Mouse (Mus musculus) liver, embryonic 13.5 days (tissue): ENCODE measurements at regions not wholly inside any gene's neighbourhood (a gene's known extent, or its start where the extent isn't known, plus 50 kb on each side); places are given as distances from the start of the nearest gene placed in this dataset.

Experiments
- ATAC-seq: fragments of 200-750 bp; cut with Nextera tagmentation; 2 replicates; pipeline ENCODE4 v1.8.0; 2017; ENCODE audit warnings: low read depth, mild to moderate bottlenecking, moderate number of reproducible peaks, moderate library complexity
- DNase-seq: peaks from one replicate; pipeline ENCODE4 v3.0.0; 2022
- H3K27ac ChIP-seq: fragments of 300-500 bp; sonication (generic); 2 replicates; pipeline ENCODE4 v1.5.1; 2015; ENCODE audit warnings: moderate library complexity, mild to moderate bottlenecking, inconsistent platforms
- H3K27me3 ChIP-seq: fragments of 300-500 bp; sonication (generic); 2 replicates; pipeline ENCODE4 v1.6.1; 2015; ENCODE audit warnings: mild to moderate bottlenecking, inconsistent platforms
- H3K36me3 ChIP-seq: fragments of 300-500 bp; sonication (generic); 2 replicates; pipeline ENCODE4 v1.6.1; 2015; ENCODE audit warnings: mild to moderate bottlenecking, inconsistent platforms
- H3K4me1 ChIP-seq: fragments of 300-500 bp; sonication (generic); replicated peaks from 2 replicates; pipeline ENCODE4 v1.6.1; 2015; ENCODE audit warnings: inconsistent platforms
- H3K4me2 ChIP-seq: fragments of 300-500 bp; sonication (generic); 2 replicates; pipeline ENCODE4 v1.6.1; 2015; ENCODE audit warnings: inconsistent platforms, mild to moderate bottlenecking, moderate library complexity
- H3K4me3 ChIP-seq: fragments of 300-500 bp; sonication (generic); replicated peaks from 2 replicates; pipeline ENCODE4 v1.5.1; 2015; ENCODE audit warnings: mild to moderate bottlenecking, inconsistent platforms
- H3K9ac ChIP-seq: fragments of 300-500 bp; sonication (generic); 2 replicates; pipeline ENCODE4 v1.6.1; 2015; ENCODE audit warnings: mild to moderate bottlenecking, inconsistent platforms
- H3K9me3 ChIP-seq: fragments of 300-500 bp; sonication (generic); replicated peaks from 2 replicates; pipeline ENCODE4 v1.6.1; 2016; ENCODE audit warnings: inconsistent platforms
- WGBS: fragments of 180-500 bp; shearing (Covaris S2); methylation state at CpG from one replicate; pipeline ENCODE4 v1.1.7; 2015; ENCODE audit not compliant: insufficient replicate concordance; 5-methylcytosine and 5-hydroxymethylcytosine counted together

DNA sequence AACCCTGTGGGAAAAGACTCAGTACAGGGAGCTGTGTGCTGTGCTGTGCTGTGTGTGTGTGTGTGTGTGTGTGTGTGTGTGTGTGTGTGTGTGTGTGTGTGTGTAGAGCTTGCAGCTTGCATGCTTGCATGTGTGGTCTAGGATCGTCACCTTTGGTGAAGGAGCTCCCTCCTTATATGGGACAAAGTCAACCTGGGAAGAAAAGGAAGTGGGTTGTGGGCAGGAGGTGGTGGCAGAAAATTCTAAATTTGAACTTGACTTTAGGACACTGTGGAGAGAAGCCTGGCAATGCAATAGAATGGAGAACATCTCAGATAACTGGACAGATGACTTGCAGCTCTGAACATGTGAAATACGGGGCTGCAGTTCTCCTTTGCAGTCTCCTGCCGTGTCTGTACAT, 84.7 kb upstream of the Itprid2 start:
- no peak for DNase-seq
- no peaks in the 10 kb centered on the region for H3K4me1 ChIP-seq
- H3K27ac ChIP-seq, result no peak overlapping the region
- no peak for ATAC-seq
- H3K4me3 ChIP-seq, result no peak overlapping the region
- no peak overlapping the region for H3K9ac ChIP-seq
- no peaks in the 10 kb centered on the region for H3K36me3 ChIP-seq
- no peak overlapping the region for H3K4me2 ChIP-seq
- 18% methylated on average over 3 of the region's 3 CpGs for WGBS
- H3K27me3 ChIP-seq, result no peaks in the 10 kb centered on the region
- H3K9me3 ChIP-seq, result no peaks in the 10 kb centered on the region

GRCm38 (mm10) chr2:79552481-79552880, 82.7 kb upstream of the Itprid2 start:
- Histone ChIP-seq H3K9ac (no peak overlapping the region), H3K4me2 (no peak overlapping the region), H3K4me3 (no peak overlapping the region), H3K27me3 (no peaks in the 10 kb centered on the region), H3K4me1 (no peaks in the 10 kb centered on the region), H3K9me3 (no peaks in the 10 kb centered on the region), H3K27ac (no peak overlapping the region), H3K36me3 (no peaks in the 10 kb centered on the region)
- WGBS, result 72% methylated on average over 5 of the region's 5 CpGs
- no peak for ATAC-seq
- no peak for DNase-seq

GRCm38 (mm10) chr2:79555395-79555794, 79.8 kb upstream of the Itprid2 start:
- Histone ChIP-seq H3K9me3 (no peaks in the 10 kb centered on the region), H3K36me3 (no peaks in the 10 kb centered on the region), H3K4me3 (no peak overlapping the region), H3K9ac (no peak overlapping the region), H3K4me2 (no peak overlapping the region), H3K27ac (no peak overlapping the region), H3K4me1 (no peaks in the 10 kb centered on the region), H3K27me3 (no peaks in the 10 kb centered on the region)
- no peak for ATAC-seq
- WGBS, result 55% methylated on average over 2 of the region's 2 CpGs
- no peak for DNase-seq

GRCm38 (mm10) chr2:79557361-79557760, 77.8 kb upstream of the Itprid2 start:
- Histone ChIP-seq H3K4me2 (no peak overlapping the region), H3K36me3 (no peaks in the 10 kb centered on the region), H3K27ac (no peak overlapping the region), H3K9me3 (no peaks in the 10 kb centered on the region), H3K27me3 (no peaks in the 10 kb centered on the region), H3K9ac (no peak overlapping the region), H3K4me3 (no peak overlapping the region), H3K4me1 (no peaks in the 10 kb centered on the region)
- ATAC-seq, result no peak
- DNase-seq, result no peak
- WGBS, result 53% methylated on average over 3 of the region's 3 CpGs

DNA sequence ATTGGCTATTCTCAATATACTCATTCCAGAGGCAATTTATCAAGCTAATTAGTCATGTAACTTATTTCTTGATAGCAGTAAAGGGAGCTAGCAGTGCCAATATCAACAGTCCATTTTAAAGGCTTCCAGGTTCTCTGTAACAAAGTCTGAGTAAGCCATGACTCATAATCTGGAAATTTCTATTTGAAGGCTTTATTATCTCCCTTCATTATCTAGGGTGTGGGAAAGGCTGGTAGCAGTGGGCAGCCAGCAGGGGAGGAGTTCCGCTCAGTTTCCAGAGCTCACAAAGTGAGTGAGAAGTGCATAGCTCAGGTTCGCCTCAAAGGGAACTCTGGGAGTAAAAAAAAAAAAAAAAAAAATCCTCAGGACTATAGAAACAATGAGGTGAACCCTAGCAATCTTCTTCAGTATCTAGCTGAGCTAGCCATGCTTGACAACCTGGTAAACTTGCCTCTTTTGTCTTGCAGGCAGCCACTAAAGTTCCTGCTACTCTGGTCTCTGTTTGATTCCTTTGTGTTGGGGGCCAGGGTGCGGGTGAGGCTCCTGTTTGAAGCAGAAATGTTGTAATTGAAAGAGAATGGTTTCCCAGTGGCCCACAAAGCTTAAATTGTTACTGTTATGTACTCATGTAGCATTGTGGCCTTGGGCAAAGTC, 68.7 kb upstream of the Itprid2 start:
- Histone ChIP-seq H3K9ac (no peak overlapping the region), H3K9me3 (no peaks in the 10 kb centered on the region), H3K4me1 (no peaks in the 10 kb centered on the region), H3K4me2 (no peak overlapping the region), H3K36me3 (no peaks in the 10 kb centered on the region), H3K27ac (no peak overlapping the region), H3K4me3 (no peak overlapping the region), H3K27me3 (no peaks in the 10 kb centered on the region)
- no peak for ATAC-seq
- DNase-seq, result no peak
- 21% methylated on average over 3 of the region's 3 CpGs for WGBS

- ATAC-seq (no peak), DNase-seq (no peak)
- H3K4me2 ChIP-seq, result no peak overlapping the region
- no peak overlapping the region for H3K9ac ChIP-seq
- H3K27me3 ChIP-seq, result no peaks in the 10 kb centered on the region
- H3K9me3 ChIP-seq, result no peaks in the 10 kb centered on the region
- H3K27ac ChIP-seq, result no peak overlapping the region
- WGBS, result 56% methylated on average over 3 of the region's 3 CpGs
- no peaks in the 10 kb centered on the region for H3K36me3 ChIP-seq
- no peaks in the 10 kb centered on the region for H3K4me1 ChIP-seq
- H3K4me3 ChIP-seq, result no peak overlapping the region
Observed at GRCm38 (mm10) chr2:79567413-79567934, 67.7 kb upstream of the Itprid2 start.

DNA sequence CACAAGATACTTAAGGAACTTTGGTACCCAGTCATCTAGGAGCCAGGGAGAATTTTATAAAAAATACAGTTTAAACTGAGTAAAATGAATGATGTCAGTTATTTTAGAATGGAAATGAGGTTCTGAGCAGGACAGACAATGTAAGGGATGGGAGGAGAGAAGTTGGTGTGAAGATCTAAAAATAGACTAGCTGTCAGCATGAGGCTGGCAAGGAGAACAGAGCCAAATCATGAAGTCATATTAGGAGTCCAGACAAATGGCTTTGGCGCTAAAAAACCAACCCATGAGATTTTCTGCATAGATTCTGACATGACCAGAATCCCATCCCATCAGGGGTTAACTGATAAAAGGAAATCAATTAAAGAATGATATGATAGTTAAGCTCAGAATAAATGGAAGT, 65.5 kb upstream of the Itprid2 start:
- WGBS, result 65% methylated on average over 1 of the region's 1 CpGs
- ATAC-seq (no peak), DNase-seq (no peak)
- Histone ChIP-seq H3K4me3 (no peak overlapping the region), H3K9me3 (no peaks in the 10 kb centered on the region), H3K9ac (no peak overlapping the region), H3K27me3 (no peaks in the 10 kb centered on the region), H3K4me2 (no peak overlapping the region), H3K36me3 (no peaks in the 10 kb centered on the region), H3K27ac (no peak overlapping the region), H3K4me1 (no peaks in the 10 kb centered on the region)

DNA sequence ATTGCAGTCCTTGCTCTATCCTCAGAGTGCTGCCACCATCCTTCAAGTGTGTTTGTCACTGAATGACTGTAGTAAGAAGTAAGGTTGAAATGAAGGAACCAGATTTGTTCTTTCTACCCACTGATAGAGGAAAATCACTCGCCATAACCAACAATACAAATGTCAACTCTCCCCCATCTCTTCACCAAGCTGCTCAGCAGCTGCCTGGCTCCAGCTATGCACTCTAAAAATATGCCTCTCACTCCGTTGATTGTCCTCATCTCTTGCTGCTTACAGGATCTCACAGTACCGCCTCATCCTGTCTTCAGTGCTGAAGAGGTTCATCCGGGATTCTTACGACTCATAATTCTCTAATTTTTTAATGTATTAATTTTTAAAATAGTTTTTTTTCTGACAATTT, 63.2 kb upstream of the Itprid2 start:
- 69% methylated on average over 5 of the region's 5 CpGs for WGBS
- no peaks in the 10 kb centered on the region for H3K4me1 ChIP-seq
- no peaks in the 10 kb centered on the region for H3K27me3 ChIP-seq
- no peak overlapping the region for H3K4me3 ChIP-seq
- ATAC-seq, result no peak
- no peaks in the 10 kb centered on the region for H3K9me3 ChIP-seq
- DNase-seq, result no peak
- H3K27ac ChIP-seq, result no peak overlapping the region
- H3K4me2 ChIP-seq, result no peak overlapping the region
- H3K9ac ChIP-seq, result no peak overlapping the region
- no peaks in the 10 kb centered on the region for H3K36me3 ChIP-seq

DNA sequence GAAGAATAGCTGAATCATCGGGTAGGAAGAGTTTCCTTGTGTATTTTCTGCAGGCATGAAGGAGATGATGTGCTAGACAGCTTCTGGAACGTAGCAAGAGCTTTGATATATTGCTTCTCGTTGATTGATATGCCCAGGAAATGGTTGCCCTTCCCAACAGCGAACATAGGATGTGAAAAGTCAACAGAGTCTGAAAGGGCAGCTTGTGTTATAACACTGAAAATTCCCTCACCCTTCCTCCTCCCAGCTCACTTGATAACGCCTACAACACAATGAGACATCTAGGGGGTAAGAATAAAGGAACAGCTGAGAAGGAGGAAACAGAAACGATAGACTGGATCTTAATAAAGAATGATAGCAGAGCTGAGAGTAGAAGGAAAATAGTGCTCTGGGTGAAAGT, 60.1 kb upstream of the Itprid2 start:
- 34% methylated on average over 6 of the region's 6 CpGs for WGBS
- DNase-seq, result no peak
- Histone ChIP-seq H3K9ac (no peak overlapping the region), H3K27ac (no peak overlapping the region), H3K4me3 (no peak overlapping the region), H3K4me1 (no peaks in the 10 kb centered on the region), H3K9me3 (no peaks in the 10 kb centered on the region), H3K4me2 (no peak overlapping the region), H3K36me3 (no peaks in the 10 kb centered on the region), H3K27me3 (no peaks in the 10 kb centered on the region)
- no peak for ATAC-seq

DNA sequence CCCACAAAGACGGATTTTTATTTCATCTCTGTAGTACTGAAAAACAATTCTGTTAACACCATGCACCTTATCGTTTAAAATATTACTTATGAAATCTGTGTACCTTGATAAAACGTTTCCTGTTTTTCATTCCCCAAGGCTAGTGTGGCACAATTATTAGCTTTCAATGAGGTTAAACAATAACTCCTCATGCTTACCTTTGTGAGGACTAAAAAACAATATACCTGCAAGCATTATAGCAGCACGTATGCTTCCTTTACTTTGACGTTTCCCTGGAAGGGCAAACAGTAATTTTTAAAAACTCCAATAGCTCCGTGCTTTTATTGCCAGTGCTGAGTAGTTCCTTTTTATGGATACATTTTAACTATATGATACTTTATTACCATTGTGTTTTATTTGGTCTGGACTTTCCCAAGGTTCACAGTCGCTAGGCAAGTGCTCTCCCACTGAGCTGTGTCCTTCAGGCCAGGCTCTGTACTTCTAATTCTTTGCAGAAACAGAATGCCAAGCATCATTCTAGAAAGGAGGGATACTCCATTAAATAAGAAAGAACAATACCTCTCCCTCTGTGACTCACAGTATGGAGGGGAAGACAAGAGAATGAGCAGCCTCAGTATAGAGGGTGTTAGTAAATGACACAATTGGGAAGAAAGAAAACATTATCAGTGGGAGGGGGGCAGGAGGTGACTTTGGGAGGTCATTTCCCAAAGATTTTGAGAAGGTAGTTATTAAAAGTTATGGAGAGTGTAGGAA, 50.0 kb upstream of the Itprid2 start:
- 63% methylated on average over 7 of the region's 7 CpGs for WGBS
- no peaks in the 10 kb centered on the region for H3K27me3 ChIP-seq
- H3K4me1 ChIP-seq, result no peaks in the 10 kb centered on the region
- no peak overlapping the region for H3K9ac ChIP-seq
- no peak for DNase-seq
- no peak overlapping the region for H3K4me2 ChIP-seq
- H3K9me3 ChIP-seq, result no peaks in the 10 kb centered on the region
- H3K36me3 ChIP-seq, result no peaks in the 10 kb centered on the region
- no peak overlapping the region for H3K27ac ChIP-seq
- H3K4me3 ChIP-seq, result no peak overlapping the region
- no peak for ATAC-seq
